Mouse (Mus musculus) MN1 (cell line): ENCODE results near the gene Ssc5d.

Source experiments
- DNase-seq: peaks from one replicate; pipeline ENCODE4 v3.0.0-alpha.2; 2016; ENCODE audit warnings: low spot score

The Ssc5d gene

GRCm38 (mm10) chr7:4919971-4920370 lies 5.6 kb upstream of the Ssc5d start:
- DNase-seq = no peak

- no peak for DNase-seq
Measured at GRCm38 (mm10) chr7:4920496-4920895, 5.1 kb upstream of the Ssc5d start.

- DNase-seq = no peak
Measured at GRCm38 (mm10) chr7:4920976-4921823, 4.4 kb upstream of the Ssc5d start.

GRCm38 (mm10) chr7:4921824-4922482 lies 3.6 kb upstream of the Ssc5d start, which contains the start of gene Nat14:
TSS of gene Nat14 (plus strand) at chr7:4922028.
- DNase-seq = no peak

- DNase-seq = peak; percentile 86
Measured at GRCm38 (mm10) chr7:4922508-4922907, 3.1 kb upstream of the Ssc5d start.

GRCm38 (mm10) chr7:4922931-4923565 lies 2.5 kb upstream of the Ssc5d start:
- DNase-seq = peak; percentile 76

GRCm38 (mm10) chr7:4923586-4924364 lies 1.8 kb upstream of the Ssc5d start:
- DNase-seq = peak; percentile 84

- no peak for DNase-seq
Measured at GRCm38 (mm10) chr7:4924483-4924882, 1.1 kb upstream of the Ssc5d start.

- DNase-seq = peak; percentile 87
Measured at GRCm38 (mm10) chr7:4924891-4925301, 689 bp upstream of the Ssc5d start.

GRCm38 (mm10) chr7:4926849-4927248 lies 1.3 kb downstream of the Ssc5d start:
- no peak for DNase-seq

- DNase-seq = no peak
Measured at GRCm38 (mm10) chr7:4927711-4928110, 2.1 kb downstream of the Ssc5d start.

GRCm38 (mm10) chr7:4928323-4928722 lies 2.7 kb downstream of the Ssc5d start:
- DNase-seq = no peak

- DNase-seq = no peak
Measured at GRCm38 (mm10) chr7:4933103-4933502, 7.5 kb downstream of the Ssc5d start.

- DNase-seq = no peak
Measured at GRCm38 (mm10) chr7:4934160-4934914, 8.8 kb downstream of the Ssc5d start.

- DNase-seq = no peak
Measured at GRCm38 (mm10) chr7:4936832-4937231, 11.2 kb downstream of the Ssc5d start.

- no peak for DNase-seq
Measured at GRCm38 (mm10) chr7:4937392-4937791, 11.8 kb downstream of the Ssc5d start.

GRCm38 (mm10) chr7:4938456-4938855 lies 12.9 kb downstream of the Ssc5d start:
- no peak for DNase-seq

GRCm38 (mm10) chr7:4940068-4940479 lies 14.5 kb downstream of the Ssc5d start:
- DNase-seq = peak; percentile 78

GRCm38 (mm10) chr7:4942673-4943072 lies 17.1 kb downstream of the Ssc5d start:
- DNase-seq = no peak

GRCm38 (mm10) chr7:4943223-4943815 lies 17.7 kb downstream of the Ssc5d start:
- peak; percentile 92 for DNase-seq

GRCm38 (mm10) chr7:4947855-4948254 lies 22.3 kb downstream of the Ssc5d start:
- DNase-seq = peak; percentile 31
